Comparison of ENCODE assay signal across 9 mouse cellular contexts in the genomic region with DNA sequence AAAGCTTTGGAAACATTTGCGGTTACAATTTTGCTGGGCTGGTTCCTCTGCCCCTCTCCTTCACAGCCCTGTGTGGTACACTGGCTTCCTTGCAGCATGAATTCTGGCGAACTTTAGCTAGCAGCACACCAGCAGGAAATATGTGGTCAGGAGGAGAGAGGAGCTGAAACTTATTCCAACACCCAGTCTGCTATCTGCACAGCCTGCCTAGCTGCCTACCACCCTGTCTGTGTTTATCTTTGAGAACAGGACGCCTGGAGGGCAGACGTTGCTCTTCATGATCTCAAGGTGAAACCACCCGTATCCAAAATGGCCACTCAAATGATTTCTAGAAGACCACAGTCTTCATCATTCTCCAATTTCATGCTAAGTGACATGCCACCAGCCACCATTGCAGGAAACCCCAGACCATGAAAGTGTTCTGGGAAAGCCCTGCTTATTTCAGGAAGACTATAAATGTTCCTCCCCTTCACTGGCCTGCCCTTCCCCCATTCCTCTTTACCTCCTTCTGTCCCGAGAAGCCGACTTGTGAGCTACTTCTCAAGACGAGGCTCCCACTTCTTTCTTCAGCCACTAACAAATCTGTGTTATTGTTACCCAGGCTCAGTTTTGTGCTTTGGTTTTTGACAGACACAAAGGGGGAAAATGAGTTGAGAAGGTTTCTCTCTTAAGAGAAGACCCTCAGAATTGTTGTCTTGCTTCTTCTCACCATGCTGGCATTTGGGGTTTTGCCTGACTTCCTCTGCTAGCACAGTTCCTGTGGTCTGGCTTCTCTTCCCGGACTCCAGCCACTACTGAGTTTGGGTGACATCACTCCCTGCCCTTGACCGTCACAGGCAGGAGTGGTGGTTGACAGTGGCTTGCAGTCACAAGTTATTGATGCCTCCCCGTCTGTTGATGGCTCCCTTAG. TPM values are rescaled to one million over a fixed set of nuclear protein-coding genes. Genes with fewer than 3 reads are reported as not detected.
A peak's percentile ranks its signal among the peaks of the same experiment; 100 is the strongest.
DNase-seq lines count a peak whose midpoint lies in the region; ATAC-seq and TF ChIP-seq lines count a peak whose summit lies in the region.
"Had no signal": no experiment of that assay in that cellular context is flagged by ENCODE, and none has a peak within 500 bp of the region (broad histone marks: within the 10 kb centered on the region; RNA-seq: fewer than 3 reads in every experiment).

No protein-coding gene starts in this region.

- peaks cover 5% of the 10 kb centered on the region; the same call in 1 of the 2 replicates for H3K9me3 ChIP-seq in forebrain, embryonic 10.5 days
- no peaks in the 10 kb centered on the region; the same call in 1 of the 2 replicates for H3K9me3 ChIP-seq in forebrain, embryonic 12.5 days
- no peaks in the 10 kb centered on the region for H3K9me3 ChIP-seq in heart, embryonic 14.5 days (ENCODE audit: control insufficient read depth, low read length)
- peaks cover 4% of the 10 kb centered on the region; the same call in 1 of the 2 replicates for H3K9me3 ChIP-seq in kidney, embryonic 14.5 days (ENCODE audit: control insufficient read depth, low read length)

- H3K4me3 ChIP-seq in forebrain, embryonic 10.5 days: no peak overlapping the region
- no peak overlapping the region for H3K4me3 ChIP-seq in forebrain, embryonic 12.5 days (replicated peaks)
- H3K4me3 ChIP-seq in heart, embryonic 14.5 days (ENCODE audit: control insufficient read depth in 1 of 2, insufficient read depth in 1 of 2, low read depth in 1 of 2, low read length in 2 of 2): no peak overlapping the region
- no peak overlapping the region for H3K4me3 ChIP-seq in kidney, embryonic 14.5 days (ENCODE audit: low read length)
- no peak overlapping the region for H3K4me3 ChIP-seq in layer of hippocampus, adult 2 months

- no peak for DNase-seq in forebrain, embryonic 10.5 days (ENCODE audit: extremely low spot score, low spot score)
- no peak for DNase-seq in testis, postnatal 14 days (ENCODE audit: low spot score)
- DNase-seq in layer of hippocampus, adult 2 months (ENCODE audit: low spot score in 2 of 2): no peak
- DNase-seq: B cell, adult 2 months had no signal

- H3K36me3 ChIP-seq in forebrain, embryonic 10.5 days (replicated peaks): no peaks in the 10 kb centered on the region
- no peaks in the 10 kb centered on the region for H3K36me3 ChIP-seq in forebrain, embryonic 12.5 days (replicated peaks)
- no peaks in the 10 kb centered on the region for H3K36me3 ChIP-seq in heart, embryonic 14.5 days (ENCODE audit: control insufficient read depth, insufficient read depth, low read length)
- H3K36me3 ChIP-seq in kidney, embryonic 14.5 days (ENCODE audit: control insufficient read depth, insufficient read depth, low read length): no peaks in the 10 kb centered on the region

- no peak for ATAC-seq in forebrain, embryonic 12.5 days (ENCODE audit: low FRiP score)
- peak; percentile 66 for ATAC-seq in activated CD4-positive, CD25-positive, alpha-beta regulatory T cell, adult 4 months
- ATAC-seq in heart, embryonic 14.5 days (ENCODE audit: insufficient number of reproducible peaks, insufficient read depth, low FRiP score, low read depth): peak; percentile 17; the same call in 1 of the 2 replicates
- ATAC-seq in monocyte, adult 5-6 weeks (replicated peaks; ENCODE audit: insufficient number of reproducible peaks, low FRiP score, low TSS enrichment, poor library complexity, severe bottlenecking): peak; percentile 32; the same call in 1 of the 2 replicates
- no peak for ATAC-seq in kidney, embryonic 14.5 days (ENCODE audit: low FRiP score, low TSS enrichment)

- no peaks in the 10 kb centered on the region for H3K27me3 ChIP-seq in forebrain, embryonic 10.5 days (ENCODE audit: poor library complexity, severe bottlenecking)
- no peaks in the 10 kb centered on the region for H3K27me3 ChIP-seq in forebrain, embryonic 12.5 days
- no peaks in the 10 kb centered on the region for H3K27me3 ChIP-seq in heart, embryonic 14.5 days (ENCODE audit: control insufficient read depth, insufficient read depth, low read length)
- H3K27me3 ChIP-seq in kidney, embryonic 14.5 days (ENCODE audit: control insufficient read depth, insufficient read depth, low read length): no peaks in the 10 kb centered on the region

- TF ChIP-seq CTCF in layer of hippocampus, adult 2 months (conservative IDR thresholded peaks at IDR 0.05): no peak

- 85% methylated on average over 11 of the region's 11 CpGs for WGBS in forebrain, embryonic 10.5 days
- WGBS in forebrain, embryonic 12.5 days: 85% methylated on average over 11 of the region's 11 CpGs
- 46% methylated on average over 11 of the region's 11 CpGs for WGBS in heart, embryonic 14.5 days
- 66% methylated on average over 11 of the region's 11 CpGs for WGBS in kidney, embryonic 14.5 days

- no peaks in the 10 kb centered on the region for H3K4me1 ChIP-seq in forebrain, embryonic 10.5 days
- no peaks in the 10 kb centered on the region; the same call in 1 of the 2 replicates for H3K4me1 ChIP-seq in forebrain, embryonic 12.5 days
- H3K4me1 ChIP-seq in heart, embryonic 14.5 days (ENCODE audit: control insufficient read depth in 2 of 2, insufficient read depth in 2 of 2, low read length in 2 of 2): peaks cover 3 to 4% of the 10 kb centered on the region in 2 experiments; a peak in 2 of 4 replicates
- no peaks in the 10 kb centered on the region for H3K4me1 ChIP-seq in kidney, embryonic 14.5 days (ENCODE audit: control insufficient read depth, insufficient read depth, low read length)

- no peak overlapping the region for H3K4me2 ChIP-seq in forebrain, embryonic 12.5 days
- no peak overlapping the region for H3K4me2 ChIP-seq in heart, embryonic 14.5 days (ENCODE audit: low read length)
- no peak overlapping the region for H3K4me2 ChIP-seq in kidney, embryonic 14.5 days (replicated peaks; ENCODE audit: low read depth, low read length)

- peak overlapping the region; percentile 46 for H3K27ac ChIP-seq in forebrain, embryonic 10.5 days
- H3K27ac ChIP-seq in forebrain, embryonic 12.5 days: no peak overlapping the region
- H3K27ac ChIP-seq in heart, embryonic 14.5 days (replicated peaks in 1 of 2; ENCODE audit: control insufficient read depth in 1 of 2, insufficient read depth in 1 of 2, low read depth in 2 of 2, low read length in 2 of 2): no peak overlapping the region; a peak in 1 of 4 replicates
- no peak overlapping the region for H3K27ac ChIP-seq in kidney, embryonic 14.5 days (ENCODE audit: low read depth, low read length)
- H3K27ac ChIP-seq in layer of hippocampus, adult 2 months: no peak overlapping the region

- H3K9ac ChIP-seq in forebrain, embryonic 12.5 days: no peak overlapping the region
- H3K9ac ChIP-seq in heart, embryonic 14.5 days (ENCODE audit: low read length): no peak overlapping the region
- no peak overlapping the region for H3K9ac ChIP-seq in kidney, embryonic 14.5 days (ENCODE audit: low read depth, low read length)

RNA-seq across cellular contexts. Expression of gene Selenof, which starts 58.2 kb away (rescaled TPM):
- 480 and 492 TPM in 2 replicates for polyA plus RNA-seq in forebrain, embryonic 10.5 days (2016; fragmentation: Nextera tagmentation; extraction: Ambion mirVana)
- polyA plus RNA-seq in forebrain, embryonic 12.5 days (2016; fragmentation: Nextera tagmentation; extraction: Ambion mirVana): 467 and 480 TPM in 2 replicates
- polyA plus RNA-seq in activated CD4-positive, CD25-positive, alpha-beta regulatory T cell, adult 4 months (2017; shearing (Covaris generic)): 100 to 1,000 TPM; 302 to 362 TPM
- 340 and 384 TPM in 2 replicates for polyA plus RNA-seq in heart, embryonic 14.5 days (2014; fragmentation: Nextera tagmentation; extraction: Ambion mirVana)
- total RNA-seq in monocyte, adult 5-6 weeks (2017): 435 to 653 TPM (median 627 TPM) in 3 replicates
- polyA plus RNA-seq in kidney, embryonic 14.5 days (2014; fragmentation: Nextera tagmentation; extraction: Ambion mirVana): 515 and 688 TPM in 2 replicates
- 100 to 1,000 TPM; 228 to 231 TPM for total RNA-seq in layer of hippocampus, adult 2 months (2021)

RNA-seq across cellular contexts. Expression of gene Hs2st1, which starts 58.3 kb away (rescaled TPM):
- polyA plus RNA-seq in forebrain, embryonic 10.5 days (2016; fragmentation: Nextera tagmentation; extraction: Ambion mirVana): 12.4 and 13.7 TPM in 2 replicates
- 35.7 and 39.1 TPM in 2 replicates for polyA plus RNA-seq in forebrain, embryonic 12.5 days (2016; fragmentation: Nextera tagmentation; extraction: Ambion mirVana)
- polyA plus RNA-seq in activated CD4-positive, CD25-positive, alpha-beta regulatory T cell, adult 4 months (2017; shearing (Covaris generic)): 1 to 10 TPM; 1.9 to 3.3 TPM
- 7.0 and 8.6 TPM in 2 replicates for polyA plus RNA-seq in heart, embryonic 14.5 days (2014; fragmentation: Nextera tagmentation; extraction: Ambion mirVana)
- total RNA-seq in monocyte, adult 5-6 weeks (2017): 5.1 to 8.9 TPM (median 7.9 TPM) in 3 replicates
- 13.7 and 16.9 TPM in 2 replicates for polyA plus RNA-seq in kidney, embryonic 14.5 days (2014; fragmentation: Nextera tagmentation; extraction: Ambion mirVana)
- 10 to 100 TPM; 38.4 to 40.5 TPM for total RNA-seq in layer of hippocampus, adult 2 months (2021)

Comparison
In these comparisons a context has a peak if more than half of its experiments do, and no peak if none do; other contexts are left out.
1. ATAC-seq: peak in activated CD4-positive, CD25-positive, alpha-beta regulatory T cell, adult 4 months (single experiment), heart, embryonic 14.5 days (single experiment) and monocyte, adult 5-6 weeks (single experiment); none in forebrain, embryonic 12.5 days (single experiment) and kidney, embryonic 14.5 days (single experiment).